Mouse (Mus musculus): Measurements from ENCODE around the gene Unc13d. TPM values are rescaled to one million over a fixed set of nuclear protein-coding genes. Genes with fewer than 3 reads are reported as not detected.

Gene Unc13d
- total RNA-seq, 2 experiments from 2014 or later, result 13.6 to 15.5 TPM

- ATAC-seq (replicated peaks; ENCODE audit: poor library complexity), result peak; percentile 30; the same call in 1 of the 2 replicates
These were observed 21.9 kb downstream of the Unc13d start for GRCm38 (mm10) chr11:116055873-116056272.

GRCm38 (mm10) chr11:116053510-116054229 lies 24.1 kb downstream of the Unc13d start:
- peak; percentile 45 for ATAC-seq (replicated peaks; ENCODE audit: poor library complexity)

- ATAC-seq (replicated peaks; ENCODE audit: poor library complexity), result no peak
These were observed 27.6 kb downstream of the Unc13d start for GRCm38 (mm10) chr11:116050196-116050595.

GRCm38 (mm10) chr11:116049610-116050009 lies 28.2 kb downstream of the Unc13d start:
- no peak for ATAC-seq (replicated peaks; ENCODE audit: poor library complexity)

GRCm38 (mm10) chr11:116045173-116045572 lies 32.6 kb downstream of the Unc13d start:
- no peak for ATAC-seq (replicated peaks; ENCODE audit: poor library complexity)

- no peak for ATAC-seq (replicated peaks; ENCODE audit: poor library complexity)
These were observed 34.5 kb downstream of the Unc13d start for GRCm38 (mm10) chr11:116043286-116043685.

- no peak for ATAC-seq (replicated peaks; ENCODE audit: poor library complexity)
These were observed 35.2 kb downstream of the Unc13d start for GRCm38 (mm10) chr11:116042372-116043138.

GRCm38 (mm10) chr11:116041833-116042232 lies 35.9 kb downstream of the Unc13d start:
- ATAC-seq (replicated peaks; ENCODE audit: poor library complexity), result no peak

- ATAC-seq (replicated peaks; ENCODE audit: poor library complexity), result no peak
These were observed 37.2 kb downstream of the Unc13d start for GRCm38 (mm10) chr11:116040593-116040992.

GRCm38 (mm10) chr11:116037826-116038225 lies 39.9 kb downstream of the Unc13d start:
- no peak for ATAC-seq (replicated peaks; ENCODE audit: poor library complexity)

- no peak for ATAC-seq (replicated peaks; ENCODE audit: poor library complexity)
These were observed 41.1 kb downstream of the Unc13d start for GRCm38 (mm10) chr11:116036671-116037070.

- no peak for ATAC-seq (replicated peaks; ENCODE audit: poor library complexity)
These were observed 43.2 kb downstream of the Unc13d start for GRCm38 (mm10) chr11:116034584-116034983.

- ATAC-seq (replicated peaks; ENCODE audit: poor library complexity), result peak; percentile 22
These were observed 46.6 kb downstream of the Unc13d start for GRCm38 (mm10) chr11:116030898-116031845.

- peak; percentile 84 for ATAC-seq (replicated peaks; ENCODE audit: poor library complexity)
These were observed 47.5 kb downstream of the Unc13d start, which contains the start of gene Unk for GRCm38 (mm10) chr11:116030088-116030897. TSS of gene Unk (plus strand) at chr11:116030322.

GRCm38 (mm10) chr11:116029086-116029865 lies 48.5 kb downstream of the Unc13d start:
- ATAC-seq (replicated peaks; ENCODE audit: poor library complexity), result no peak

- no peak for ATAC-seq (replicated peaks; ENCODE audit: poor library complexity)
These were observed 49.4 kb downstream of the Unc13d start for GRCm38 (mm10) chr11:116028177-116028865.

- no peak for ATAC-seq (replicated peaks; ENCODE audit: poor library complexity)
These were observed 50.0 kb downstream of the Unc13d start, which contains the start of gene H3f3b for GRCm38 (mm10) chr11:116027756-116028155. TSS of gene H3f3b (minus strand) at chr11:116027962.

GRCm38 (mm10) chr11:116025056-116025845 lies 52.5 kb downstream of the Unc13d start:
- no peak for ATAC-seq (replicated peaks; ENCODE audit: poor library complexity)

All from megakaryocyte progenitor cell, adult 5-6 weeks (primary cell).